Mouse (Mus musculus) T-cell, adult 2 months (primary cell): Measurements from ENCODE around the gene Meiob.

ENCODE experiments used
- DNase-seq: peaks from one replicate; pipeline ENCODE4 v3.0.0; 2022; ENCODE audit warnings: low spot score

Meiob gene

GRCm38 (mm10) chr17:24821351-24822280, 17.5 kb downstream of the Meiob start:
- no peak for DNase-seq

GRCm38 (mm10) chr17:24839842-24840241, 35.8 kb downstream of the Meiob start, which contains the start of gene Hagh:
Gene Hagh, plus strand, starts transcription at chr17:24840143.
- no peak for DNase-seq

- no peak for DNase-seq
These were observed 36.3 kb downstream of the Meiob start for GRCm38 (mm10) chr17:24840341-24840740.

GRCm38 (mm10) chr17:24841133-24841532, 37.0 kb downstream of the Meiob start:
- DNase-seq: peak; percentile 48

GRCm38 (mm10) chr17:24842631-24843030, 38.5 kb downstream of the Meiob start:
- DNase-seq: no peak

- no peak for DNase-seq
These were observed 40.4 kb downstream of the Meiob start for GRCm38 (mm10) chr17:24844525-24844924.

- no peak for DNase-seq
These were observed 43.3 kb downstream of the Meiob start for GRCm38 (mm10) chr17:24847386-24847785.

GRCm38 (mm10) chr17:24848600-24849031, 44.5 kb downstream of the Meiob start:
- DNase-seq: no peak

- no peak for DNase-seq
These were observed 45.6 kb downstream of the Meiob start for GRCm38 (mm10) chr17:24849733-24850064.

- peak; percentile 95 for DNase-seq
These were observed 46.1 kb downstream of the Meiob start, which contains the start of gene Fahd1 for GRCm38 (mm10) chr17:24850065-24850772. Gene Fahd1, minus strand, starts transcription at chr17:24850364.

- DNase-seq: no peak
These were observed 46.7 kb downstream of the Meiob start for GRCm38 (mm10) chr17:24850773-24851127.

- no peak for DNase-seq
These were observed 47.5 kb downstream of the Meiob start for GRCm38 (mm10) chr17:24851381-24852125.

- DNase-seq: no peak
These were observed 51.9 kb downstream of the Meiob start for GRCm38 (mm10) chr17:24855838-24856464.

GRCm38 (mm10) chr17:24856589-24856988, 52.5 kb downstream of the Meiob start:
- no peak for DNase-seq

GRCm38 (mm10) chr17:24857831-24858470, 53.9 kb downstream of the Meiob start:
- DNase-seq: no peak

- DNase-seq: no peak
These were observed 54.9 kb downstream of the Meiob start for GRCm38 (mm10) chr17:24858967-24859366.

GRCm38 (mm10) chr17:24860076-24860475, 56.0 kb downstream of the Meiob start:
- DNase-seq: no peak

GRCm38 (mm10) chr17:24861785-24862184, 57.7 kb downstream of the Meiob start:
- DNase-seq: no peak

- no peak for DNase-seq
These were observed 61.7 kb downstream of the Meiob start, which contains the start of gene Igfals for GRCm38 (mm10) chr17:24865776-24866175. Gene Igfals, plus strand, starts transcription at chr17:24865997.

- DNase-seq: no peak
These were observed 63.8 kb downstream of the Meiob start for GRCm38 (mm10) chr17:24867914-24868313.

GRCm38 (mm10) chr17:24873695-24874404, 69.8 kb downstream of the Meiob start:
- no peak for DNase-seq
